Mouse (Mus musculus): Measurements from ENCODE around the gene Adora3. TPM values are rescaled to one million over a fixed set of nuclear protein-coding genes. Genes with fewer than 3 reads are reported as not detected.
A peak's percentile ranks its signal among the peaks of the same experiment; 100 is the strongest.

Adora3 gene
- polyA plus RNA-seq, 1 experiment from 2014 or later, result 3.0 TPM

GRCm38 (mm10) chr3:105958204-105958603 lies 87.5 kb downstream of the Adora3 start:
- Histone ChIP-seq H3K36me3 (ENCODE audit: control insufficient read depth, insufficient read depth, low read length) (peaks cover 60% of the 10 kb centered on the region), H3K27me3 (replicated peaks; ENCODE audit: control insufficient read depth, insufficient read depth, low read length) (no peaks in the 10 kb centered on the region), H3K27ac (replicated peaks; ENCODE audit: low read depth, low read length) (no peak overlapping the region), H3K4me1 (ENCODE audit: control insufficient read depth, insufficient read depth, low read length) (peaks cover 16% of the 10 kb centered on the region), H3K9me3 (ENCODE audit: control insufficient read depth, low read length) (no peaks in the 10 kb centered on the region), H3K9ac (ENCODE audit: low read depth, low read length) (peak overlapping the region; percentile 97), H3K4me2 (ENCODE audit: low read depth, low read length) (peak overlapping the region; percentile 87), H3K4me3 (ENCODE audit: low read depth, low read length) (peak overlapping the region; percentile 85)
- WGBS, result 42% methylated on average over 5 of the region's 5 CpGs
- no peak for DNase-seq (ENCODE audit: low spot score)
- ATAC-seq (ENCODE audit: low read depth), result no peak

Other genes with a start within 250 kb of the Adora3 start
- 27.6 and 31.5 TPM in 2 replicates for gene Ddx20, start 183.3 kb upstream of the Adora3 start, polyA plus RNA-seq (2014; fragmentation: Nextera tagmentation; extraction: Ambion mirVana)
- gene Inka2, start 166.3 kb upstream of the Adora3 start, polyA plus RNA-seq (2014; fragmentation: Nextera tagmentation; extraction: Ambion mirVana), result 2.5 and 2.8 TPM in 2 replicates
- 85.5 and 92.9 TPM in 2 replicates for gene Rap1a, start 69.5 kb upstream of the Adora3 start, polyA plus RNA-seq (2014; fragmentation: Nextera tagmentation; extraction: Ambion mirVana)
- 0.68 and 0.89 TPM in 2 replicates for gene Tmigd3, start within 50 bp of the Adora3 start, polyA plus RNA-seq (2014; fragmentation: Nextera tagmentation; extraction: Ambion mirVana)
- 0.47 and 0.70 TPM in 2 replicates for gene I830077J02Rik, start 61.8 kb downstream of the Adora3 start, polyA plus RNA-seq (2014; fragmentation: Nextera tagmentation; extraction: Ambion mirVana)
- 100 and 117 TPM in 2 replicates for gene Wdr77, start 88.5 kb downstream of the Adora3 start, polyA plus RNA-seq (2014; fragmentation: Nextera tagmentation; extraction: Ambion mirVana)
- 468 and 483 TPM in 2 replicates for gene Atp5f1, start 89.2 kb downstream of the Adora3 start, polyA plus RNA-seq (2014; fragmentation: Nextera tagmentation; extraction: Ambion mirVana)
- gene Ovgp1, start 102.9 kb downstream of the Adora3 start, polyA plus RNA-seq (2014; fragmentation: Nextera tagmentation; extraction: Ambion mirVana), result 0.75 and 1.2 TPM in 2 replicates
- gene Pifo, start 143.8 kb downstream of the Adora3 start, polyA plus RNA-seq (2014; fragmentation: Nextera tagmentation; extraction: Ambion mirVana), result 5.2 and 13.1 TPM in 2 replicates
- gene Chil5, start 162.0 kb downstream of the Adora3 start, polyA plus RNA-seq (2014; fragmentation: Nextera tagmentation; extraction: Ambion mirVana), result not detected in 2 replicates
- 0.17 and 0.19 TPM in 2 replicates for gene Chia1, start 242.4 kb downstream of the Adora3 start, polyA plus RNA-seq (2014; fragmentation: Nextera tagmentation; extraction: Ambion mirVana)

Data from embryonic facial prominence, embryonic 14.5 days (tissue).